In the genomic region with DNA sequence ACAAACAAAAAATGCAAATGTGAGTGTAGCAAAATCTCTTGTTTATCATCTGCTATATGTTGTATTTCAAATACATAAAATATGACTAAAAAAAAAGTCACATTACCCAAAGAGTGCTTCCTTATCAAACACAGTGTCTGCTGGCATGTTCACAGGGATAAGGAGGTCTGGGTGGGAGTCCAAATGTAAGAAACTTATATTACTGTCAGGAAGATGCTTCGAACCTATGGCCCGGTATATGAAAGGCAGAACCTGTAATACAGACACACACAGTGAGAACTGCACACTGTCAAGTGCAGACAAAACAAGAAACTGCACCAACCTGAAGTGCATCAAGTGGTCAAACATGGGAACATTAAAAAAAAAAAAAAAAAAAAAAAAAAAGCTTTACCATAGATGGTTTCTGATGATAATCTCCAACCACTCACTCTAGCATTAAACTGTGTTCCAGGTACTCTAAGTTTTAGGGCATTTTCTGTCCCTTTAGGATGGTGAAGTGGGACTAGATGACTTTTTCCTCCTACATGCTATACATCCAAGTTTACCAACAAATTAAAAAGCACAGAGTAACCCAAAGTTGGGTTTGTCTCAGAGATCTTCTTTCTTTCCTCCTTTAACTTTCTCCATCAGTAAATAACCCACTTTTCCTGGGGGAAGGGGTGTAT, we compare ENCODE assay signal across 8 mouse cellular contexts. TPM values are rescaled to one million over a fixed set of nuclear protein-coding genes. Genes with fewer than 3 reads are reported as not detected.
DNase-seq lines count a peak whose midpoint lies in the region; ATAC-seq lines count a peak whose summit lies in the region.

No protein-coding gene starts in this region.

- ATAC-seq in heart, embryonic 15.5 days (replicated peaks; ENCODE audit: insufficient number of reproducible peaks, insufficient read depth, low FRiP score, low read depth), result no peak
- ATAC-seq in hindbrain, embryonic 14.5 days (ENCODE audit: low FRiP score), result no peak
- no peak for ATAC-seq in midbrain, embryonic 16.5 days

- intact Hi-C loops in heart, postnatal 25 days (cut with DNase I), result no loop called here

- H3K36me3 ChIP-seq in heart, embryonic 15.5 days, result peaks cover 38% of the 10 kb centered on the region
- peaks cover 49% of the 10 kb centered on the region for H3K36me3 ChIP-seq in hindbrain, embryonic 14.5 days (replicated peaks; ENCODE audit: control insufficient read depth, insufficient read depth)
- 0 out of 2 replicates have a peak, but pooled peaks cover 8% of the 10 kb centered on the region for H3K36me3 ChIP-seq in midbrain, embryonic 16.5 days (ENCODE audit: control insufficient read depth, insufficient read depth, low read length)

- peak overlapping the region; percentile 91 for H3K4me3 ChIP-seq in heart, embryonic 15.5 days
- peak overlapping the region; percentile 77 for H3K4me3 ChIP-seq in brown adipose tissue, adult 24 weeks (ENCODE audit: insufficient read depth, low read depth, low read length)
- H3K4me3 ChIP-seq in hindbrain, embryonic 14.5 days (replicated peaks; ENCODE audit: low read length), result peak overlapping the region; percentile 84
- peak overlapping the region; percentile 80 for H3K4me3 ChIP-seq in midbrain, embryonic 16.5 days (ENCODE audit: low read depth, low read length)

- H3K9me3 ChIP-seq in heart, embryonic 15.5 days (replicated peaks), result no peaks in the 10 kb centered on the region
- no peaks in the 10 kb centered on the region for H3K9me3 ChIP-seq in hindbrain, embryonic 14.5 days (ENCODE audit: control insufficient read depth, low read length)
- H3K9me3 ChIP-seq in midbrain, embryonic 16.5 days (replicated peaks; ENCODE audit: control insufficient read depth, low read length, poor library complexity, severe bottlenecking), result no peaks in the 10 kb centered on the region

- 74% methylated on average over 2 of the region's 2 CpGs for WGBS in heart, embryonic 15.5 days
- WGBS in hindbrain, embryonic 14.5 days, result 94% methylated on average over 2 of the region's 2 CpGs
- WGBS in midbrain, embryonic 16.5 days, result 92% methylated on average over 2 of the region's 2 CpGs

- H3K27ac ChIP-seq in heart, embryonic 15.5 days, result no peak overlapping the region
- no peak overlapping the region for H3K27ac ChIP-seq in brown adipose tissue, adult 24 weeks (replicated peaks; ENCODE audit: low read depth, low read length)
- H3K27ac ChIP-seq in hindbrain, embryonic 14.5 days, result no peak overlapping the region
- H3K27ac ChIP-seq in midbrain, embryonic 16.5 days (ENCODE audit: low read length), result peak overlapping the region; percentile 71; the same call in 1 of the 2 replicates

- DNase-seq in heart, postnatal 25 days (ENCODE audit: low spot score), result no peak
- no peak for DNase-seq in hindbrain, embryonic 14.5 days (ENCODE audit: low spot score)
- no peak for DNase-seq in ovary, postnatal 10 days (ENCODE audit: low spot score)
- no peak for DNase-seq in lung, postnatal 25 days (ENCODE audit: low spot score)
- DNase-seq in urinary bladder, postnatal 14 days (ENCODE audit: low spot score), result no peak

- peak overlapping the region; percentile 88; the same call in 1 of the 2 replicates for H3K9ac ChIP-seq in heart, embryonic 15.5 days
- H3K9ac ChIP-seq in hindbrain, embryonic 14.5 days, result peak overlapping the region; percentile 88
- peak overlapping the region; percentile 85 for H3K9ac ChIP-seq in midbrain, embryonic 16.5 days (ENCODE audit: low read depth, low read length)

- no peaks in the 10 kb centered on the region for H3K27me3 ChIP-seq in heart, embryonic 15.5 days
- H3K27me3 ChIP-seq in hindbrain, embryonic 14.5 days (ENCODE audit: control insufficient read depth, insufficient read depth, low read length), result no peaks in the 10 kb centered on the region
- no peaks in the 10 kb centered on the region for H3K27me3 ChIP-seq in midbrain, embryonic 16.5 days (ENCODE audit: control insufficient read depth, insufficient read depth, low read depth, low read length)

- H3K4me2 ChIP-seq in heart, embryonic 15.5 days, result peak overlapping the region; percentile 67
- H3K4me2 ChIP-seq in hindbrain, embryonic 14.5 days (replicated peaks), result peak overlapping the region; percentile 70
- H3K4me2 ChIP-seq in midbrain, embryonic 16.5 days (ENCODE audit: low read length), result peak overlapping the region; percentile 84

- peaks cover 20% of the 10 kb centered on the region for H3K4me1 ChIP-seq in heart, embryonic 15.5 days (replicated peaks)
- peaks cover 5% of the 10 kb centered on the region for H3K4me1 ChIP-seq in brown adipose tissue, adult 24 weeks (ENCODE audit: control insufficient read depth, insufficient read depth, insufficient read length, low read length)
- peaks cover 23% of the 10 kb centered on the region for H3K4me1 ChIP-seq in hindbrain, embryonic 14.5 days (replicated peaks; ENCODE audit: control insufficient read depth, insufficient read depth, low read length)
- H3K4me1 ChIP-seq in midbrain, embryonic 16.5 days (ENCODE audit: control insufficient read depth, insufficient read depth, low read length), result peaks cover 22% of the 10 kb centered on the region

RNA-seq across cellular contexts. Expression of gene 6030458C11Rik, which starts 0.9 kb away (rescaled TPM):
- 23.1 and 25.3 TPM in 2 replicates for polyA plus RNA-seq in heart, embryonic 15.5 days (2015; fragmentation: Nextera tagmentation; extraction: Ambion mirVana)
- 10 to 100 TPM; 12.6 to 13.5 TPM for total RNA-seq in heart, postnatal 25 days (2021)
- polyA plus RNA-seq in brown adipose tissue, adult 24 weeks (2012; ENCODE audit: insufficient read depth, insufficient read length, missing spikeins), result 7.1 and 7.6 TPM in 2 replicates
- 20.1 and 29.3 TPM in 2 replicates for polyA plus RNA-seq in hindbrain, embryonic 14.5 days (2014; fragmentation: Nextera tagmentation; extraction: Ambion mirVana)
- polyA plus RNA-seq in midbrain, embryonic 16.5 days (2015; fragmentation: Nextera tagmentation; extraction: Ambion mirVana), result 31.3 and 33.8 TPM in 2 replicates

RNA-seq across cellular contexts. Expression of gene Drosha, which starts 1.0 kb away (rescaled TPM):
- 19.8 and 24.8 TPM in 2 replicates for polyA plus RNA-seq in heart, embryonic 15.5 days (2015; fragmentation: Nextera tagmentation; extraction: Ambion mirVana)
- total RNA-seq in heart, postnatal 25 days (2021), result 10 to 100 TPM; 35.2 to 35.8 TPM
- 12.8 and 15.7 TPM in 2 replicates for polyA plus RNA-seq in brown adipose tissue, adult 24 weeks (2012; ENCODE audit: insufficient read depth, insufficient read length, missing spikeins)
- 53.6 and 61.6 TPM in 2 replicates for polyA plus RNA-seq in hindbrain, embryonic 14.5 days (2014; fragmentation: Nextera tagmentation; extraction: Ambion mirVana)
- 55.7 and 59.7 TPM in 2 replicates for polyA plus RNA-seq in midbrain, embryonic 16.5 days (2015; fragmentation: Nextera tagmentation; extraction: Ambion mirVana)
